ENCODE assay signal across 26 mouse cellular contexts in the genomic region with DNA sequence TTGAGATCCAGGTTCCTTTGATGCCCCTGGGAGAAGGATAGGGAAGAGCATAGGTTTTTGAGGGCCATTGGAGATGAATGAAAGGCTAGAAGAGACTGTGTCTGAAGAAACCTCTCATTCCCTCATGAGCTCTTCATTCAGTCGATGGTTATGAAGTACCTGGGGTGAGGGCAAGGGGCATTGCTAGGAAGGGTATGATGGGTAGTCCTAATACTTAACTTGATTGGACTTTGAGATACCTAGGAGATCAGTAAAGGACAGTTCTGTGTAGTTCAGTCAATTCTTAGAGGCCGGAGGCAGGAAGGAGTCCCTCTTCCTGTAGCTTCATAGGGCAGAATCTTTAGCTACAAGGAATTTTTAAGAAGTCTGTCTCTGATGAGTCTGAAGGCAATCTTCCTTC.
"Had no signal": no experiment of that assay in that cellular context is flagged by ENCODE, and none has a peak within 500 bp of the region (broad histone marks: within the 10 kb centered on the region; RNA-seq: fewer than 3 reads in every experiment).

No protein-coding gene starts in this region.

- H3K27me3 ChIP-seq: embryonic facial prominence, embryonic 12.5 days; embryonic facial prominence, embryonic 13.5 days; embryonic facial prominence, embryonic 15.5 days; forebrain, embryonic 12.5 days; forebrain, embryonic 13.5 days; forebrain, embryonic 15.5 days had no signal

- H3K4me1 ChIP-seq: embryonic facial prominence, embryonic 10.5 days; embryonic facial prominence, embryonic 12.5 days; embryonic facial prominence, embryonic 13.5 days; embryonic facial prominence, embryonic 15.5 days; forebrain, embryonic 10.5 days; forebrain, embryonic 12.5 days; forebrain, embryonic 13.5 days; forebrain, embryonic 15.5 days had no signal

- H3K27ac ChIP-seq: embryonic facial prominence, embryonic 10.5 days; embryonic facial prominence, embryonic 12.5 days; embryonic facial prominence, embryonic 13.5 days; embryonic facial prominence, embryonic 15.5 days; forebrain, embryonic 10.5 days; forebrain, embryonic 12.5 days; forebrain, embryonic 13.5 days; forebrain, embryonic 15.5 days; gastrocnemius, adult 2 months had no signal

- H3K4me3 ChIP-seq: embryonic facial prominence, embryonic 10.5 days; embryonic facial prominence, embryonic 12.5 days; embryonic facial prominence, embryonic 13.5 days; embryonic facial prominence, embryonic 15.5 days; erythroblast, embryonic 14.5 days; forebrain, embryonic 10.5 days; forebrain, embryonic 12.5 days; forebrain, embryonic 13.5 days; forebrain, embryonic 15.5 days; gastrocnemius, adult 2 months had no signal

- DNase-seq: cerebellum, adult 18-20 months; cerebellum, adult 2 months; cerebellum, adult 8-10 months; cerebellum, adult 9-10 months; cerebellum, adult 9-11 months; cerebellum, postnatal 10 days; cerebellum, postnatal 14 days; cerebellum, postnatal 25 days; cerebellum, postnatal 36 days; embryo, embryonic 11 days; forebrain, postnatal 0 days; gastrocnemius, adult 2 months; gastrocnemius, postnatal 10 days; gastrocnemius, postnatal 14 days; gastrocnemius, postnatal 25 days; gastrocnemius, postnatal 36 days; heart, adult 18-20 months had no signal

- H3K36me3 ChIP-seq: embryonic facial prominence, embryonic 10.5 days; embryonic facial prominence, embryonic 12.5 days; embryonic facial prominence, embryonic 13.5 days; embryonic facial prominence, embryonic 15.5 days; forebrain, embryonic 10.5 days; forebrain, embryonic 12.5 days; forebrain, embryonic 15.5 days had no signal
